Mouse (Mus musculus) myocyte (in vitro differentiated cells): Measurements from ENCODE around the gene Ccdc43.

Experiments
- CEBPB ChIP-seq: IDR thresholded peaks from 2 replicates; pipeline ENCODE4 v1.6.1; 2011; ENCODE audit warnings: mild to moderate bottlenecking, moderate library complexity; ENCODE audit not compliant: poor library complexity, insufficient read depth, severe bottlenecking
- E2F4 ChIP-seq: IDR thresholded peaks from one replicate; pipeline ENCODE4 v1.6.1; 2011; ENCODE audit warnings: mild to moderate bottlenecking, control low read depth, moderate library complexity; ENCODE audit not compliant: insufficient read depth
- MAX ChIP-seq: IDR thresholded peaks from one replicate; pipeline ENCODE4 v1.6.1; 2011; ENCODE audit warnings: low read depth, mild to moderate bottlenecking, control low read depth
- MYOD1 ChIP-seq, 3 experiments: IDR thresholded peaks; one replicate each; pipeline ENCODE4 v1.6.1; 2011; ENCODE audit warnings: control low read depth in 2 of 3, low read depth in 2 of 3, mild to moderate bottlenecking in 2 of 3, moderate library complexity in 1 of 3; ENCODE audit not compliant: insufficient read length in 2 of 3, control insufficient read depth in 1 of 3
- MYOG ChIP-seq, 3 experiments: IDR thresholded peaks; one replicate each; pipeline ENCODE4 v1.6.1; 2011; ENCODE audit warnings: control low read depth in 2 of 3, low read depth in 2 of 3, mild to moderate bottlenecking in 2 of 3; ENCODE audit not compliant: insufficient read length in 2 of 3, control insufficient read depth in 1 of 3, insufficient read depth in 1 of 3
- POLR2A ChIP-seq: IDR thresholded peaks from one replicate; pipeline ENCODE4 v1.6.1; 2011; ENCODE audit warnings: low read depth, mild to moderate bottlenecking, control low read depth, moderate library complexity; ENCODE audit not compliant: insufficient read length
- POLR2AphosphoS2 ChIP-seq: IDR thresholded peaks from one replicate; pipeline ENCODE4 v1.6.1; 2011; ENCODE audit warnings: low read depth, control low read depth; ENCODE audit not compliant: insufficient read length
- SRF ChIP-seq: IDR thresholded peaks from one replicate; pipeline ENCODE4 v1.6.1; 2011; ENCODE audit warnings: low read depth; ENCODE audit not compliant: control insufficient read depth, insufficient read length
- TCF12 ChIP-seq: IDR thresholded peaks from one replicate; pipeline ENCODE4 v1.6.1; 2011; ENCODE audit warnings: mild to moderate bottlenecking, control low read depth; ENCODE audit not compliant: poor library complexity, insufficient read depth, severe bottlenecking
- TCF3 ChIP-seq: IDR thresholded peaks from one replicate; pipeline ENCODE4 v1.6.1; 2011; ENCODE audit warnings: low read depth, control low read depth; ENCODE audit not compliant: insufficient read length
- USF1 ChIP-seq: IDR thresholded peaks from one replicate; pipeline ENCODE4 v1.6.1; 2011; ENCODE audit warnings: low read depth, mild to moderate bottlenecking, control low read depth, moderate library complexity

- no peak for TF ChIP-seq MYOG (IDR thresholded peaks at IDR 0.05; ENCODE audit: control insufficient read depth in 1 of 3, insufficient read depth in 1 of 3, insufficient read length in 2 of 3, low read depth in 2 of 3)
- TF ChIP-seq POLR2A: no peak
- no peak for TF ChIP-seq MYOD1 (IDR thresholded peaks at IDR 0.05; ENCODE audit: control insufficient read depth in 1 of 3, insufficient read length in 2 of 3, low read depth in 2 of 3)
- TF ChIP-seq TCF3: no peak
- TF ChIP-seq USF1: no peak
- no peak for TF ChIP-seq CEBPB
- no peak for TF ChIP-seq POLR2AphosphoS2
- no peak for TF ChIP-seq E2F4
- no peak for TF ChIP-seq TCF12
- no peak for TF ChIP-seq MAX
- TF ChIP-seq SRF: no peak
These were observed 34.2 kb downstream of the Ccdc43 start, which contains the start of gene Meioc for GRCm38 (mm10) chr11:102663416-102663815.
